Mouse (Mus musculus) mesoderm, embryonic 11.5 days (tissue): Measurements from ENCODE around the gene Lonrf3.
A peak's percentile ranks its signal among the peaks of the same experiment; 100 is the strongest.

Source experiments
- DNase-seq: peaks from one replicate; pipeline ENCODE4 v3.0.0-alpha.2; 2012; ENCODE audit warnings: low read depth, low spot score

The Lonrf3 gene

DNA sequence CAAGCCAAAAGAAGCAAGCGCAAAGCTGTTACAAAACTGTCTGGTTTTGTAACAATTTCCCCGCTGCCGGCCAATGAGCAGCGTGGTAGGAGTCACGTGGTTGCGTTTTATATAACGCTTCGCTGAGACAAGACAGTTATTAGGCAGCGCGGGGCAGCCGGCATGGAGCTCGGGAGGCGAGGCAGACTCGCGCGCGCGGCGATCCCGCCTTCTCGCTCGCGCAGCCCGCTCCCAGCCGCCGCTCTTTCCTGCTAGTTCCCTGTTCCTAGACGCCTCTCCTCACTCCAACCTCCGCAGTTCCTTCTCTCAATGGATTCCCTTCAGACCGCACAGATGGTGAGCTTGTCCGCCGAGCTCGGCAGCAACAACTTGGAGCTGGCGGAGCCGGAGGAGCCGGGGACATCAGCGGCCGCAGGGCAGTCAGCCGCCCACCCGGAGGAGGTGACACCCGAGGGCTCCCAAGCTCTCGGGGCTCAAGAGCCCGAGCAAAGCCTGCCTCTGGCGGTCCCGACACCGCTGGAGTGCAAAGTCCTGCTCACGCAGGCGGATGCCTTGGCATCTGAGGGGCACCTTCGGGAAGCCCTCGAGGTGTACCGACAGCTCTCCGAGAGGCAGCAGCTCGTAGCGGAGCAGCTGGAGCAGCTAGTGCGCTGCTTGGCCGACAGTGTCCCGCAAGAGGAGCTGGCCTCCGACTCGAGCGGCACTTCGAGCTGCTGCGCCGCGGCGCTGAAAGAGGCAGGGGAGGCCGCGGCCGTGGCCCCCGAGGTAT is at the start of gene Lonrf3:
Gene Lonrf3, plus strand, starts transcription at position 83 of the 769 bp plus-strand sequence.
- peak; percentile 59 for DNase-seq

DNA sequence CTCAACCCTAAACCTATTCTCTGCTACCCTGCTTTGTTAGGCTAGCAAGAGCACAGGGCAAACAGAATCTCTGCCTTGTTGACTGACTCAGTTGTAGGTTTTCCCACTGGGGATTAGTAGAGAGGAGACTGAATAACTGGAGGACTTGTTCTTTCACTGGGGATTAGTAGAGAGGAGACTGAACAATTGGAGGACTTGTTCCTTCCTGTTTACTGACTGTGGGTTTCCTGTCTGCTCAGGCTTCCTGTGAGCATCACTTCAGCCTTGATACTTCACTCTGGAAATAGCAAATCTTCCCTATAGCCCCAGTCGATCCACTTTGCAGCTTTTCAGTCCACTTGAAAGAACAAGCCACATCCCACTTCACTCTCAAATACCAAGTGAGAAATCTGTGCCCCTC is 49.4 kb upstream of the Lonrf3 start:
- DNase-seq = no peak

DNA sequence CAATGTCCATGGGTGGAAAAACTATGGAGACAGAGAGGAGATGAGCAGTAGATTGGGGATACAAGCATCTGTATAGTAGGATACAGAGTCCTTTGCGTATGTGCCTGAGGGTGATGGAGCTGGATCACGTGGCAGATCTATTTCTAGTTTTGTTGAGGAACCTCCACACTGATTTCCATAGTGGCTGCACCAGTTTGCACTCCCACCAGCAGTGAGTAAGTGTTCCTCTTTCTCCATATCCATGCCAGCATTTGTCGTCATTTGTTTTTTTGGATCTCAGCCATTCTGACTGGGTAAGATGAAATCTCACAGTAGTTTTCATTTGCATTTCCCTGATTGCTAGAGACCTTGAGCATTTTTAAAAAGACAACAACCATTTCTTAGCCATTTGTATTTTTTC is 16.7 kb upstream of the Lonrf3 start:
- DNase-seq = no peak

DNA sequence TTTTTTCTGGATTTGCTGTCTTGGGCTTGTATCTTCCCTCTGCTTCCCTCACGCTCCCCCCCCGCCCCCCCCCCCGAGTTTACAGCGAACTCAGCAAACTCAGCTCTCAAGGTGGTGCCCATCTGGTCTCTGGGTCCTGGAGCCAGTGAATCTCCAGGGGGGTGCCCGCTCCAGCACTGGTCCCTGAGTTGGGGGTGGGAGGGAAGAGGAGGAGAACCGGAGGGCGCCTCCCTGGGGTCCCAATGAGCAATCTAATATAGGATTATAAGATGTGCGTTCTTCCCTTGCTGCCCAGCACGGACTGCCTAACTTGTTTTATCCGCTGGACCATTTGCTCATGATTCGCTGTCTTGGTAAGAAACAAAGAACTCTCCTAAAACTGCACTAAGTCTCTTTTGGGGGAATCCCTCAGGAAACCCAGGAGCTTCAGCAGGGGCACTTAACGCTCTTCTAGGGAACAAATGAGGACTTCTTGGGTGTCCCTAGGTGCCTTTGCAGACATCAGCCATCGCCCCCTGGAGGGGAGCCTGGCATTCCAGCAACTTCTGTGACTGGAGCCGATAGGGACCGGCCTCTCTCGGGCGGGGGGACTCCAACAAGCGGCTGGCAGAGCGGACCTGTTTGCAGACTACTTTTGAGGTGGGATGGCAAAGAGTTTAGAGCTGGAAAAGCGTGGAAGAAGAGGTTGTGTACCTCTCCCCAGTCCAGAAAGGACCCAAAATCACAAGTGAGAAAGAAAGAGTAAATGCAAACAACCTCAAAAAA is 480 bp upstream of the Lonrf3 start:
- peak; percentile 6 for DNase-seq

DNA sequence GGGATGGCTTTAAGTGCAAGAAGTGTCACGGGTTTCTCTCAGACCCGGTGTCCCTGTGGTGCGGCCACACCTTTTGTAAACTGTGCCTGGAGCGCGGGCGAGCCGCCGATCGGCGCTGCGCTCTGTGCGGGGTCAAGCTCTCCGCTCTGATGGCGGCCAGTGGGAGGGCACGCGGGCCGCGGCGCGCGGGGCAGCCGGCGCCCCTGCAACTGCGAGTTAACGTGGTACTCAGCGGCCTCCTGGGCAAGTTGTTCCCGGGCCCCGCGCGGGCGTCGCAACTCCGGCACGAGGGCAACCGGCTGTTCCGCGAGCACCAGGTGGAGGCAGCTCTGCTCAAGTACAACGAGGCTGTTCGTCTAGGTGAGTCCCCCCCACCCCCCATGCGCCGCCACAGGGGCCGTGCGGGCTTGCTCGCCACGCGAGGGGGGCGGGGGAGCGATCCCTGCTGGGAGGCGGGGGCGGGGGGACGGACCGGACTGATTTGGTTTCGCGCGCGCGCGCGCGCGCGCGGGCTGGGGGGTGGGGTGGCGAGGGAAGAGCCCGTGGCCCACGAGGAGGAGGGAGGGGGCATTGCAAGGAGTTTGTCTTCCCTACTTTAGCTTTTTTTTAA is 992 bp downstream of the Lonrf3 start:
- peak; percentile 4 for DNase-seq

DNA sequence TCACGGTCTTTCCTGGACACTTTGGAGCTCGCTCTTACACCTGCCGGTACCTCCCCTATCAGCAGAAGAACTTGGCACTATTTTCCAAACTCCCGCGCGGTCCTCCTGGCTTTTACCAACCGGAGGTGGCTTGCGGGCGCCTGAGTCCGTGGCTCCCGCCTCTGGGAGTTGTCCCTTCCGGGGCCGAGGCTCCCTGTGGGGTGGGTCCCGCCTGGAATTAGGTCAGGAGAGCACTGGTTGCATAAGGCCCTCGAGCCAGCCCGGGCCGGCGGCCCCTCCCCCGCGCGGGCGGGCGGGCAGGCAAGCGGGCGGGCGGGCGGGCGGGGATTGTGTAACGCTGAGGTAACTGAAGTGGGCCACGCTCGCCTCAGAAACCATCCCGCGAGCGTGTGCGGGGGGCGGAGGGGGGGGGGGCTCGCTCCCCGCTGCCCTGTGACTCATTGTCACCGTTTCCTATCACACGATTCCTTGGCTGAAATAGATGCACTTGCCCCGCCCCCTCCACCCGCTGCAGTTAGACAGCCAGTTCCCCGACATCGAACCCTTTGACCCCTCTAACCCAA is 1.8 kb downstream of the Lonrf3 start:
- DNase-seq = peak; percentile 2

DNA sequence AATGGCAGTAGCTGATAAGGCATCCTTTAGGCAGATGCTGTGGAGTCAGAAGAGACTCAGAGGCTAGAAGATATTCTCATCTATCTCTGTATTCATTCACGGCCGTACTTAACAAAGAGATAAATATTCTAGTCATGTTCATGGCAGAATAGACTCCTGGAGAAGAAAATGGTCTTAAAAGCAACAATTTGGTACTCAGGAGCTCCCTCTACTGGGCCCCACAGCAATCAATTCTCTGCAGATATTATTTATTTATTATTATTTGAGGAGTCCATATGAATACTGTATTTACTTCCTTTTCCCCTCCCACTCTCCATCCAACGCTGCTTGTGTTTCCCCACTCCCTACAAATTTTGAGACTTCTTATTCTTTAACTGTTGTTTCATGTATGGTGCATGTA is 24.3 kb downstream of the Lonrf3 start:
- DNase-seq = peak; percentile 25

DNA sequence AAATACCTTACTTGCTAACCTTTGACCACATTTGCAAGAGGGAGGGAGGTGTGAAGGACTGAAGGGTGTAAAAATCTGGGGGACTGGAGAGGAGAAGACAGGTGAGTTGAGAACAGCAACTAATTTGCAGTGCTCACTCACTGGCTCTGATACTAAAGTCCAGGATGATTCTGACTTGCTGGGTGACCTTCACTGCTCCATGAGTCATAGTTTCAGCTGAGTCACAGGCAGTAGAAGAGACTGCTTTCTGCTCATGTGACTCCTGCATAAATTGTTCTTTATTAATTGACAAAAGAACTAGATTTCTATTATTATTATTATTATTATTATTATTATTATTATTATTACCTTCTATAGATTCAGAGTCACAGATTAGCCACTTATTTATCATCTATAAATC is 57.2 kb downstream of the Lonrf3 start:
- DNase-seq = no peak

DNA sequence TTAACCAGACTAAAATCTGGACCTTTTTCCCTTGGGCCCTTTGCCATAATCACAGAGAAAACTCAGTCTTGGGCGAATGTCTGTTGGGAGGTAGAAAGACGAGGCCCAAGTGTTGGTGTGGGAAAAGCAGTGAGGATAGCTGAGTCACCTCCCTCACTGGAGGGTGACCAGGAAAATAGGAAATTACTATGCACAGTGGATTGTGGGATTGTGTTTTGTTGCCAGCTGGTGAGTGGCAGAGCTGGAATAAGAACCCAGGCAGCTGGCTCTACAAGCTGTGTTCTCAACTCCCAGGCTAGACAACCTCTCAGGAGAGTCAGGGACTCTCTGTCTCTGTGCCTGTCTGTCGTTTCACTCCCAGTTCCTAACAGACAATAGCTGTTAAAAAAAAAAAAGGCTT is 61.8 kb downstream of the Lonrf3 start:
- DNase-seq = no peak

DNA sequence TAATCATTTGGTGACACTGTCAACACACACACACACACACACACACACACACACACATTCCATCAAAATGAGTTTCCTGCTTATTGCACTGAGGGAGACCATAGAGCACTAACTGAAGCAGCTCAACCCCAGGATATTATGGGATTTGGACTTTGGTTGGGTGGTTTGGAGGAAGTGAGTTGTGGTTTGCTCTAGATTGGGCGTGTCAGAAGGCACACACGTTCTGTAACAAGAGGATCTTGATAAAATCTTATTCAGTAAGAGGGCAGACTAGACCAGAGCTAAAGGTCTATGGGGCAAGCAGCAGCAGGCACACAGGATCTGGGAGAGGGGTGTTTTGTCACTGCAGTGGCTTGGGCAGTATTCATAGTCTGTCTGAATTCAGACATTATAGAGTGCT is 62.4 kb downstream of the Lonrf3 start:
- no peak for DNase-seq

DNA sequence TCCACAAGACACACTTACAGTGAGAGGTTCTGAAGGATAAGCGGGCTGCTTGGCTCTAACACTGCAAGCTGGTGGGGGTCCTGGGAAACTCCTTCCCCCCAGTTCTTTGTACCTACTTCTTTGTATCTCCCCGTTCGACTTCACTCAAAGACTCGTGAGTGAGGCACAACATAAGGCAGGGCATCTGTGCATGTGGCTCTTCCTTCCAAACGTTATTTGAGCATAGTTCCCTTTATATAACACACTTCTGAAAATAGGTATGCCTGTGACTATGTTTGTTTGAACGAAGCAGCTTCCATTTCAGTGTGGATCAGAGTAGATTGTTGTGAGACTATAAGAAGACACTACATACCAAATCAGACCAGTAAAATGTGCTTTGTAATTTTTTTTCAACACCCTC is 64.5 kb downstream of the Lonrf3 start:
- DNase-seq = no peak

DNA sequence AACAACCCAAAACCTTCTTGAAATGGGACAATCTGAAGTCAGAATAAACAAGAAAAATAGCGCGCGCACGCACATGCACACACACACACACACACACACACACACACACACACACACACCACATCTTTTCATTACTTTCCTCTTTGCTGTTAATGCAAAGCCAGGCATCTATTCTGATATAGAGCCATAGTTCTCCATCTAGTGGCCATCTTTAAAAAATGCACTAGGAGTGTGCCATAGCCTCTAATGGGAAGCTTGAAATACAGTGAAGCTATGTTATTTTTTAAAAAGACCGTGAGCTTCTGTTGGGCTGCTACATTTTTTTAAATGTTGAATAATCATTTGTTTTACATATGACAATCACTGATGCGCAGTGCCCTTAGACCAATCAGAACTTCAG is 65.1 kb downstream of the Lonrf3 start:
- DNase-seq = no peak

DNA sequence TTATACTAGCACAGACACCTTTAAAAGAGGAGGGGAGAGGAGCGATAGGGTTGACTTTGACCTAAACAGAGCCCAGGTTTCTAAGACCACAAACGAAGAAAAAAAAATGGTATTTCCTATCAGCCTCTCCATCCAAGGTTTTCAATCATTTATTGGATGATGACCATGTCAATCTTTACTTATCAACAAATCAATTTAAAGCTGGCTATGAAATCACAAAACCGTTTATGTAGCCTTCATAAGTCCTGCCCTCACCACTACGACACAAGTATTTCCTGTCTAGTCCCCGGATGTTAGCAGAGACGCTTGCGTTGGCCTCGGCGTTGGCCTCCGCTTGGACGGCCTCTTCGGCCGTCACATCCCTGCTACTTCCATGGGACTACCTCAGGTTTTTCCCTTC is 72.8 kb downstream of the Lonrf3 start, which contains the start of gene Gm6268:
Gene Gm6268, plus strand, starts transcription at position 301 of the 400 bp plus-strand sequence.
- no peak for DNase-seq

DNA sequence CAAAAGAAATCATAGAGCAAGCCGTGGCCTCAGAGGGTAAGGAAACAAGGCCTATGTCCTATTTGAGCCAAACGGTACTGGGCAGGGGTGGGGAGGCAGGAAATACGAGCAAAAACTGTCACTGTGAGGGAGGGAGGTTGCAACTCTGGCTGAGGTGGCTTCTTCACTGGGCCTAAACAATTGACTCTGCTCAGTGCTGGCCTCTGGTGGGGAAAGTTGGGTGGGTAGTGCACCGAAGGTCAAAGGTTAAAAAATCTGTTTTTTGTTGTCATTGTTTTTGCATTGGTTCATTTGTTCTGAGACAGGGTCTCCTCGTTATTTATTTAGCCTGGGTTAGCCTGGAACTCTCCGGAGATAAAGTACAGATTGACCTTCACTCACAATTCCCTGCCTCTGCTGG is 74.2 kb downstream of the Lonrf3 start:
- no peak for DNase-seq
